Mouse (Mus musculus) Muller cell, postnatal 12 days (primary cell): Measurements from ENCODE around the gene Tmem204.

Experiments used
- DNase-seq: peaks from one replicate; pipeline ENCODE4 v3.0.0-alpha.2; 2015; ENCODE audit errors: inconsistent ontology term

Tmem204 gene

DNA sequence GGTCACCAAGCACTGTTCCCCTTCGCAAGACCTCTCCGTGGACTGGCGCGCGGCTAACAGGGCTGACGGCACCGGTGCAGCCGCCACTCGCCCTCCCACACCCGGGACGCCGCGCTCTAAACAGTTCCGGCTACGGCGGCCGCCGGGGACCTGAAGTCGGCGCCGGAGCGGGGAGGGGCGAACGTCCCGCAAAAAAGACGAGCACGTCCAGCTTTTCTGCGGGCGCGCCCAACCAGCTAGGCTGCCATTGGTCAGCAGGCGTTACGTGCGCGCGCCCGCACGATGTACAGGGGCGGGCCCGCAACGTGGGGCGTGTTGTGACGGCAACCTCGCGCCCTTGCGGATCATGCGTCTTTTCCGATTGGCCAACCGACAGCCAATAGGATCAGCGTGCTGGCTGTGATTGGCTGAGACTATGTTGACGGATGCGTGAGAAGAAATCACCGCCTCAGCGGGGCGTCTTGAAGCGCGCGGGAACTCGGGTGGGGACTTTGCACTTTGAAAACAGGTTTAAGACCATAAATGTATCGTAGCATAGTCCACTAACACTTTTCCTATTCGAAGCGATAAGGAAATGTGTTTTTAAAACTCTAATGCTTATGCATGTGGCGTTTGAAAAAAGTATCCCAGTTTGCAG is 67.6 kb downstream of the Tmem204 start, which contains the start of the genes Cramp1l and Ift140:
Gene Cramp1l (minus strand): TSS at position 134 of the 637 bp plus-strand sequence.
Gene Ift140 (plus strand): TSS at position 431 of the 637 bp plus-strand sequence.
- peak; percentile 99 for DNase-seq

GRCm38 (mm10) chr17:25014841-25015570 is 68.4 kb downstream of the Tmem204 start:
- DNase-seq: peak; percentile 85

DNA sequence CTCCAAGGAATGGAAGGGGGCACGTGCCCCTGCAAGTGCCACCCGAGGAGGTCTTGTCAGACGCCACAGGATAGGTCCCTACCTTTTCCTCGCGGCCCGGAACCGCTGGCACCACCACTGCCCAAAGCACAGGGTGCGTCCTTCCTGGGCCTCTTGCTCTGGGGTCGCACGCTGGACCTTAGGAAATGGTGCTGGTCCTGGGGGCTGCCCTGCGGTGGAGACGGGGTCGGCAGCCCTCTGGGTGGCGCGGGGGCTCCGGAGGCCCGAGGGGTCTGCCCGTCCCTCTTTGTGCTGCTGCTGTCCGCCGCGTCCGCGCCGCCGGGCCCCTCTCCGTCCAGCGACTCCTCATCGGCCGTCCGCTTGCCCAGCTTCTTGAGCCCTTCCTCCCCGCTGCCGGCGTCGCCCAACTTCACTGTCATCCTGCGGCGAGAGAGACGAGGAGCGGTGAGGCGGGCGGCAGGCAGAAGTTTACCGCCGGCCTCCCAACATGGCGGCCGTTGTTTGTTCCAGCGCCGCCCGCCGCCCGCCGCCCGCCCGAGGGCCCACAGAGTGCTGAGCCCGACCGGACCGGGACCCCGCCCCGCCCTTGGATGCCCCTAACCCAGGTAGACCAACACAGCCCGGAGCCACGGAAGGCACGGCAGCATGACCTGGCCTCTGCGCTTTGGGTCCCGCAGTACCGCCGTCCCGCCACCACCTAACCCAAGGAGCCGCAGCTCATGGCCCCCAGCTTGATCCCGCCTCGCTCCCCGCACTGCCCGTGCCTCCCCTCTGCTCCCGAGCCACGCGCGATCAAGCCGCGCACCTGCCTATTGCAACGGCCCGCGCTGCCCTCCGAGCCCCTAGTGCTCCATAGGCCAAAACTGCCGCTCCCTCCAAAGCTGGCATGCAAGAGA is 69.5 kb downstream of the Tmem204 start:
- peak; percentile 37 for DNase-seq
